20 mouse cellular contexts compared by ENCODE assay signal in the genomic region with DNA sequence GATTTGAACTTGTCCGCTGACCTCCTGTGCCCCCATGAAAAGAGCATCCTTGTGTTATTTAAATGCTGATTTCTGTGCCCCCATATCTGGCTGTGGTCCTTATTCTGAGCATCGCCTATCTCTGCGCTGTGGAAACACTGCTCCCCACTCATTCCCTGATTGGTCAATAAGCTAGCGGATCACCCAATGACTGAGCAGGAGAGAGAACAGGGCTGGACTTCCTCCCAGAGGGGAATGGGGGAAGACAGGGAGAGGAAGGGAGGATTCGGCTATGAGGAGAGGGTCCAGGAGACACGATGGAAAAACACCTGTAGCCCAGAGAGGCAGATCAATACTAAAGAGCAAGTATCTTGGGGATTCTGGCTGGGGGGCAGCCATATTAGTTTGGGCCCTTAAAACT.
"Had no signal": no experiment of that assay in that cellular context is flagged by ENCODE, and none has a peak within 500 bp of the region (broad histone marks: within the 10 kb centered on the region; RNA-seq: fewer than 3 reads in every experiment).

No protein-coding gene starts in this region.

- H3K27ac ChIP-seq: layer of hippocampus, adult 2 months; limb, embryonic 10.5 days; limb, embryonic 13.5 days; midbrain, embryonic 15.5 days; neural tube, embryonic 12.5 days; neural tube, embryonic 15.5 days; stomach, embryonic 15.5 days had no signal

- H3K27me3 ChIP-seq: limb, embryonic 13.5 days; liver, embryonic 15.5 days; midbrain, embryonic 15.5 days; neural tube, embryonic 12.5 days; neural tube, embryonic 15.5 days; stomach, embryonic 15.5 days had no signal

- ATAC-seq: midbrain, embryonic 15.5 days had no signal

- DNase-seq: kidney, adult 18-20 months; kidney, adult 9 months; kidney, postnatal 14 days; layer of hippocampus, adult 9-11 months; liver; lung, adult 2 months; lung, postnatal 14 days; lung, postnatal 4 days; right cerebral cortex, postnatal 25 days; spleen, adult 18-20 months; thymus, postnatal 36 days had no signal

- H3K36me3 ChIP-seq: limb, embryonic 10.5 days; limb, embryonic 13.5 days; liver, embryonic 15.5 days; midbrain, embryonic 15.5 days; neural tube, embryonic 12.5 days; neural tube, embryonic 15.5 days; stomach, embryonic 15.5 days had no signal

- H3K4me1 ChIP-seq: limb, embryonic 10.5 days; limb, embryonic 13.5 days; midbrain, embryonic 15.5 days; neural tube, embryonic 12.5 days; neural tube, embryonic 15.5 days; stomach, embryonic 15.5 days had no signal

- H3K4me2 ChIP-seq: limb, embryonic 13.5 days; midbrain, embryonic 11.5 days; midbrain, embryonic 15.5 days; neural tube, embryonic 12.5 days; neural tube, embryonic 15.5 days; stomach, embryonic 15.5 days had no signal

- H3K9me3 ChIP-seq: limb, embryonic 10.5 days; limb, embryonic 13.5 days; liver, embryonic 15.5 days; midbrain, embryonic 15.5 days; neural tube, embryonic 12.5 days; neural tube, embryonic 15.5 days; stomach, embryonic 15.5 days had no signal

- H3K4me3 ChIP-seq: layer of hippocampus, adult 2 months; limb, embryonic 10.5 days; limb, embryonic 13.5 days; liver, embryonic 15.5 days; midbrain, embryonic 15.5 days; neural tube, embryonic 12.5 days; neural tube, embryonic 15.5 days; stomach, embryonic 15.5 days had no signal

- H3K9ac ChIP-seq: limb, embryonic 13.5 days; liver, embryonic 15.5 days; midbrain, embryonic 15.5 days; neural tube, embryonic 12.5 days; neural tube, embryonic 15.5 days; stomach, embryonic 15.5 days had no signal
